Mouse (Mus musculus) forebrain, postnatal 0 days (tissue): ENCODE measurements at regions not wholly inside any gene's neighbourhood (a gene's known extent, or its start where the extent isn't known, plus 50 kb on each side); places are given as distances from the start of the nearest gene placed in this dataset.

ENCODE experiments used
- ATAC-seq: fragments of 200-750 bp; cut with Nextera tagmentation; 2 replicates; pipeline ENCODE4 v1.8.0; 2017; ENCODE audit warnings: mild to moderate bottlenecking, moderate library complexity
- DNase-seq: peaks from one replicate; pipeline ENCODE4 v3.0.0-alpha.2; 2015
- H3K27ac ChIP-seq: fragments of 300-500 bp; sonication (generic); 2 replicates; pipeline ENCODE4 v1.5.1; 2014; ENCODE audit warnings: low read depth, mild to moderate bottlenecking, antibody characterized with exemption, low read length, moderate library complexity, mixed read lengths
- H3K27me3 ChIP-seq: fragments of 300-500 bp; sonication (generic); 2 replicates; pipeline ENCODE4 v1.6.1; 2014; ENCODE audit warnings: mild to moderate bottlenecking, low read length, mixed read lengths; ENCODE audit not compliant: insufficient read depth
- H3K36me3 ChIP-seq: fragments of 300-500 bp; sonication (generic); 2 replicates; pipeline ENCODE4 v1.6.1; 2014; ENCODE audit warnings: mild to moderate bottlenecking, moderate library complexity; ENCODE audit not compliant: insufficient read depth
- H3K4me1 ChIP-seq: fragments of 300-500 bp; sonication (generic); 2 replicates; pipeline ENCODE4 v1.6.1; 2014; ENCODE audit warnings: antibody characterized with exemption; ENCODE audit not compliant: insufficient read depth
- H3K4me2 ChIP-seq: fragments of 300-500 bp; sonication (generic); 2 replicates; pipeline ENCODE4 v1.6.1; 2014; ENCODE audit warnings: low read depth, mild to moderate bottlenecking, moderate library complexity
- H3K4me3 ChIP-seq: fragments of 300-500 bp; sonication (generic); 2 replicates; pipeline ENCODE4 v1.5.1; 2014; ENCODE audit warnings: low read depth, low read length, mixed read lengths
- H3K9ac ChIP-seq: fragments of 300-500 bp; sonication (generic); 2 replicates; pipeline ENCODE4 v1.6.1; 2014; ENCODE audit warnings: mild to moderate bottlenecking
- H3K9me3 ChIP-seq: fragments of 300-500 bp; sonication (generic); 2 replicates; pipeline ENCODE4 v1.6.1; 2016; ENCODE audit warnings: low read length
- CTCF ChIP-seq: sonication (generic); IDR thresholded peaks from 2 replicates; pipeline ENCODE4 v1.5.1; 2016; ENCODE audit warnings: antibody characterized with exemption, control low read depth, low read depth
- WGBS: fragments of 180-500 bp; shearing (Covaris S2); extraction: QIAGEN DNeasy Blood & Tissue Kit; methylation state at CpG from one replicate; pipeline ENCODE4 v1.1.7; 2014; 5-methylcytosine and 5-hydroxymethylcytosine counted together

- Histone ChIP-seq H3K27me3 (no peaks in the 10 kb centered on the region), H3K4me1 (no peaks in the 10 kb centered on the region), H3K27ac (no peak overlapping the region), H3K4me2 (no peak overlapping the region), H3K4me3 (no peak overlapping the region), H3K9ac (no peak overlapping the region), H3K9me3 (no peaks in the 10 kb centered on the region), H3K36me3 (no peaks in the 10 kb centered on the region)
- ATAC-seq (no peak), DNase-seq (no peak)
- WGBS, result 90% methylated on average over 4 of the region's 4 CpGs
- no peak for TF ChIP-seq CTCF
Measured at GRCm38 (mm10) chr15:60993971-60994690, 71.3 kb upstream of the A1bg start.

GRCm38 (mm10) chr15:60993394-60993793, 70.6 kb upstream of the A1bg start:
- Histone ChIP-seq H3K27ac (no peak overlapping the region), H3K36me3 (no peaks in the 10 kb centered on the region), H3K9me3 (no peaks in the 10 kb centered on the region), H3K9ac (no peak overlapping the region), H3K4me1 (no peaks in the 10 kb centered on the region), H3K4me3 (no peak overlapping the region), H3K27me3 (no peaks in the 10 kb centered on the region), H3K4me2 (no peak overlapping the region)
- ATAC-seq (no peak), DNase-seq (no peak)
- 93% methylated on average over 2 of the region's 2 CpGs for WGBS
- no peak for TF ChIP-seq CTCF

GRCm38 (mm10) chr15:60982576-60982975, 59.8 kb upstream of the A1bg start:
- H3K27me3 ChIP-seq, result no peaks in the 10 kb centered on the region
- no peaks in the 10 kb centered on the region for H3K9me3 ChIP-seq
- H3K27ac ChIP-seq, result no peak overlapping the region
- WGBS, result 91% methylated on average over 2 of the region's 2 CpGs
- H3K9ac ChIP-seq, result no peak overlapping the region
- no peak overlapping the region for H3K4me2 ChIP-seq
- DNase-seq (no peak), ATAC-seq (no peak)
- no peak for TF ChIP-seq CTCF
- H3K4me3 ChIP-seq, result no peak overlapping the region
- no peaks in the 10 kb centered on the region for H3K36me3 ChIP-seq
- no peaks in the 10 kb centered on the region for H3K4me1 ChIP-seq
